Mouse (Mus musculus): ENCODE results near the gene Grin2d. TPM values are rescaled to one million over a fixed set of nuclear protein-coding genes. Genes with fewer than 3 reads are reported as not detected.

Gene Grin2d
- polyA plus RNA-seq, 1 experiment from 2014 or later: 1.5 TPM

GRCm38 (mm10) chr7:45842950-45843744, 35.0 kb downstream of the Grin2d start:
- 88% methylated on average over 10 of the region's 10 CpGs for WGBS
- no peak overlapping the region for H3K4me3 ChIP-seq (replicated peaks; ENCODE audit: low read length)
- no peak overlapping the region for H3K9ac ChIP-seq (replicated peaks; ENCODE audit: low read depth, low read length)
- H3K9me3 ChIP-seq (ENCODE audit: control insufficient read depth, low read length): no peaks in the 10 kb centered on the region
- no peaks in the 10 kb centered on the region for H3K27me3 ChIP-seq (replicated peaks; ENCODE audit: control insufficient read depth, insufficient read depth, low read length)
- H3K4me2 ChIP-seq (ENCODE audit: low read length): no peak overlapping the region
- no peaks in the 10 kb centered on the region for H3K4me1 ChIP-seq (replicated peaks; ENCODE audit: control insufficient read depth, insufficient read depth, low read length)
- H3K27ac ChIP-seq (ENCODE audit: low read length): no peak overlapping the region
- no peaks in the 10 kb centered on the region for H3K36me3 ChIP-seq (ENCODE audit: control insufficient read depth, insufficient read depth)
- no peak for ATAC-seq

DNA sequence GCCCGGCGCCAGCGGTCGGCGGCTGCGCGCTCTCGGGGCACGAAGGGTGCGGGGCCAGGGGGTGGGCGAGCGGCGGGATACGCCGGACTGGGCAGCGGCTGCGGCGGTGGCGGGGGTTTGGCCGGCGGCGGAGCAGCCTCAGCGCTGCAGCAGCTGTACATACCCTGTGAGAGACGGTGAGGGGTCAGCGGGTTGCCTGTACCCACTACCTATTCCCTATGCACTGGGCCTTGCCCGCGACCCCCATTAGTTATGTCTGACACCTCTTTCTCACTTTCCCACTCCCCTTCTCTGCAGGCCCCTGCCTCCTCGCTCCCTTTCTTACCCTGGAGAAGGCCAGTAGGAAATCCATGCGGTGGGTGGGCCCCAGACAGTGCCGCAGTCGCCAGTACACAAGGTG, 44.3 kb downstream of the Grin2d start:
- H3K36me3 ChIP-seq (ENCODE audit: control insufficient read depth, insufficient read depth): no peaks in the 10 kb centered on the region
- no peak for ATAC-seq
- peaks cover 52% of the 10 kb centered on the region for H3K27me3 ChIP-seq (replicated peaks; ENCODE audit: control insufficient read depth, insufficient read depth, low read length)
- peak overlapping the region; percentile 33 for H3K4me2 ChIP-seq (ENCODE audit: low read length)
- H3K9ac ChIP-seq (replicated peaks; ENCODE audit: low read depth, low read length): peak overlapping the region; percentile 24
- 2% methylated on average over 29 of the region's 31 CpGs for WGBS
- no peaks in the 10 kb centered on the region for H3K9me3 ChIP-seq (ENCODE audit: control insufficient read depth, low read length)
- H3K4me1 ChIP-seq (replicated peaks; ENCODE audit: control insufficient read depth, insufficient read depth, low read length): peaks cover 24% of the 10 kb centered on the region
- peak overlapping the region; percentile 33 for H3K4me3 ChIP-seq (replicated peaks; ENCODE audit: low read length)
- no peak overlapping the region for H3K27ac ChIP-seq (ENCODE audit: low read length)

GRCm38 (mm10) chr7:45833148-45833790, 44.9 kb downstream of the Grin2d start:
- Histone ChIP-seq H3K36me3 (ENCODE audit: control insufficient read depth, insufficient read depth) (no peaks in the 10 kb centered on the region), H3K9me3 (ENCODE audit: control insufficient read depth, low read length) (no peaks in the 10 kb centered on the region), H3K4me3 (replicated peaks; ENCODE audit: low read length) (peak overlapping the region; percentile 33), H3K27ac (ENCODE audit: low read length) (no peak overlapping the region), H3K4me2 (ENCODE audit: low read length) (peak overlapping the region; percentile 33), H3K4me1 (replicated peaks; ENCODE audit: control insufficient read depth, insufficient read depth, low read length) (peaks cover 24% of the 10 kb centered on the region), H3K27me3 (replicated peaks; ENCODE audit: control insufficient read depth, insufficient read depth, low read length) (peaks cover 52% of the 10 kb centered on the region), H3K9ac (replicated peaks; ENCODE audit: low read depth, low read length) (peak overlapping the region; percentile 24; the same call in 1 of the 2 replicates)
- under 1% methylated on average over 73 of the region's 86 CpGs for WGBS
- no peak for ATAC-seq

- no peak overlapping the region for H3K9ac ChIP-seq (replicated peaks; ENCODE audit: low read depth, low read length)
- H3K9me3 ChIP-seq (ENCODE audit: control insufficient read depth, low read length): no peaks in the 10 kb centered on the region
- 8% methylated on average over 30 of the region's 30 CpGs for WGBS
- no peak overlapping the region for H3K27ac ChIP-seq (ENCODE audit: low read length)
- H3K36me3 ChIP-seq (ENCODE audit: control insufficient read depth, insufficient read depth): no peaks in the 10 kb centered on the region
- H3K4me1 ChIP-seq (replicated peaks; ENCODE audit: control insufficient read depth, insufficient read depth, low read length): peaks cover 24% of the 10 kb centered on the region
- peak overlapping the region; percentile 33 for H3K4me3 ChIP-seq (replicated peaks; ENCODE audit: low read length)
- H3K27me3 ChIP-seq (replicated peaks; ENCODE audit: control insufficient read depth, insufficient read depth, low read length): peaks cover 52% of the 10 kb centered on the region
- ATAC-seq: no peak
- peak overlapping the region; percentile 33 for H3K4me2 ChIP-seq (ENCODE audit: low read length)
These were observed 45.8 kb downstream of the Grin2d start for GRCm38 (mm10) chr7:45832428-45832827.

DNA sequence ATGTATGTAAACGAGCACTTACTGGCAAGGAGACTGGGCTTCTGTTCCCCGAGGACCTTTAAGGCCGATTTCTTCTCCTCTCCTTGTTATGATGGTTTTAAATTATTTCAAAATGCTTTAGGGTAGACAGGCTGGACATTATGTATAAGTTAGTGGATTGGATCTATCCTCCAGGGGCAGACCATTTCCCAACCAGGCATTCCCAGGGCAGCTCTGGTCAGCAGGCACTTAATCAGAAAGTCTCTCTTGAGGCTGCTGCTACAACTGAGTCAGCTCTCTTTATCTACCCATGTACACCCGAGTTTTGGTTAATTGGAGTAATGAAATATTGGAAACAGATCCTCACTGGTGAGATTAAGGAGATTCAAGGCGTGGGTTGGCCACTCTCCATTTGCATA, 47.1 kb downstream of the Grin2d start:
- peak; percentile 10 for ATAC-seq
- peaks cover 24% of the 10 kb centered on the region for H3K4me1 ChIP-seq (replicated peaks; ENCODE audit: control insufficient read depth, insufficient read depth, low read length)

GRCm38 (mm10) chr7:45830427-45831127, 47.6 kb downstream of the Grin2d start, which contains the start of gene Grwd1:
Gene Grwd1, minus strand, starts transcription at chr7:45830944.
- Histone ChIP-seq H3K4me2 (ENCODE audit: low read length) (peak within 1 kb of the TSS; percentile 63), H3K9ac (replicated peaks; ENCODE audit: low read depth, low read length) (peak within 1 kb of the TSS; percentile 58), H3K27me3 (replicated peaks; ENCODE audit: control insufficient read depth, insufficient read depth, low read length) (peaks cover 42% of the 10 kb centered on the region), H3K9me3 (ENCODE audit: control insufficient read depth, low read length) (no peaks in the 10 kb centered on the region), H3K36me3 (ENCODE audit: control insufficient read depth, insufficient read depth) (peaks cover 9% of the 10 kb centered on the region), H3K4me1 (replicated peaks; ENCODE audit: control insufficient read depth, insufficient read depth, low read length) (peaks cover 24% of the 10 kb centered on the region), H3K27ac (ENCODE audit: low read length) (peak within 1 kb of the TSS; percentile 88), H3K4me3 (replicated peaks; ENCODE audit: low read length) (peak within 1 kb of the TSS; percentile 70)
- WGBS: under 1% methylated on average over 35 of the region's 35 CpGs
- ATAC-seq: peak; percentile 93

More for the DNA sequence above, 47.1 kb downstream of the Grin2d start:
- peak overlapping the region; percentile 63 for H3K4me2 ChIP-seq (ENCODE audit: low read length)
- peaks cover 6% of the 10 kb centered on the region for H3K36me3 ChIP-seq (ENCODE audit: control insufficient read depth, insufficient read depth)
- peaks cover 46% of the 10 kb centered on the region for H3K27me3 ChIP-seq (replicated peaks; ENCODE audit: control insufficient read depth, insufficient read depth, low read length)
- no peak overlapping the region; the same call in 1 of the 2 replicates for H3K27ac ChIP-seq (ENCODE audit: low read length)
- no peak overlapping the region; the same call in 1 of the 2 replicates for H3K9ac ChIP-seq (replicated peaks; ENCODE audit: low read depth, low read length)
- H3K9me3 ChIP-seq (ENCODE audit: control insufficient read depth, low read length): no peaks in the 10 kb centered on the region
- WGBS: 19% methylated on average over 5 of the region's 5 CpGs
- H3K4me3 ChIP-seq (replicated peaks; ENCODE audit: low read length): peak overlapping the region; percentile 70

GRCm38 (mm10) chr7:45826631-45827030, 51.5 kb downstream of the Grin2d start:
- H3K27ac ChIP-seq (ENCODE audit: low read length): no peak overlapping the region

GRCm38 (mm10) chr7:45824598-45824997, 53.6 kb downstream of the Grin2d start, which contains the start of gene Kcnj14:
Gene Kcnj14, minus strand, starts transcription at chr7:45824782.
- H3K4me2 ChIP-seq (ENCODE audit: low read length): no peak within 1 kb of the TSS
- H3K36me3 ChIP-seq (ENCODE audit: control insufficient read depth, insufficient read depth): peaks cover 16% of the 10 kb centered on the region
- H3K27ac ChIP-seq (ENCODE audit: low read length): no peak within 1 kb of the TSS
- H3K4me3 ChIP-seq (replicated peaks; ENCODE audit: low read length): no peak within 1 kb of the TSS
- H3K9me3 ChIP-seq (ENCODE audit: control insufficient read depth, low read length): no peaks in the 10 kb centered on the region
- H3K9ac ChIP-seq (replicated peaks; ENCODE audit: low read depth, low read length): no peak within 1 kb of the TSS
- H3K27me3 ChIP-seq (replicated peaks; ENCODE audit: control insufficient read depth, insufficient read depth, low read length): no peaks in the 10 kb centered on the region
- WGBS: 68% methylated on average over 7 of the region's 7 CpGs
- ATAC-seq: no peak
- peaks cover 2% of the 10 kb centered on the region for H3K4me1 ChIP-seq (replicated peaks; ENCODE audit: control insufficient read depth, insufficient read depth, low read length)

More at GRCm38 (mm10) chr7:45826631-45827030, 51.5 kb downstream of the Grin2d start:
- Histone ChIP-seq H3K9me3 (ENCODE audit: control insufficient read depth, low read length) (no peaks in the 10 kb centered on the region), H3K4me1 (replicated peaks; ENCODE audit: control insufficient read depth, insufficient read depth, low read length) (peaks cover 11% of the 10 kb centered on the region), H3K4me2 (ENCODE audit: low read length) (no peak overlapping the region), H3K36me3 (ENCODE audit: control insufficient read depth, insufficient read depth) (peaks cover 16% of the 10 kb centered on the region), H3K9ac (replicated peaks; ENCODE audit: low read depth, low read length) (no peak overlapping the region), H3K27me3 (replicated peaks; ENCODE audit: control insufficient read depth, insufficient read depth, low read length) (peaks cover 2% of the 10 kb centered on the region), H3K4me3 (replicated peaks; ENCODE audit: low read length) (no peak overlapping the region)
- no peak for ATAC-seq
- 88% methylated on average over 7 of the region's 7 CpGs for whole genome bisulfite sequencing

DNA sequence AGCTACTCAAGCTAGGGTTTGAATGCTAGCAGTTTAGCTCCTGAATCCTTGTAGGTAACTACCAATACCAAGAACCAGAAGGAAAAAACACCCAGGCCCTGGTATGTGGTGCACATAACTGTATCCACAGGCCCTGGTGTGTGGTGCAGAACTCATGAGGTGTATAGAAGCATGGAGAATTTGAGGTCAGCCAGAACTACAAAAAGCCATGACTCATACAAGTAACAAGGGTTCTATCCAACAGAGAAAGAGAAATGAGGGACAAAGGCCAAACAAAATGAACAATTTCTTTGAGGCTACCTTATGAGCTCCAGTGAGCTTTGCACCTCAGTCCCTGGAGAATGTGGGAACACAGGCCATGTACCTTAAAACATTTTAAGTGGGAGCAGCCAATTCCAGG, 57.3 kb downstream of the Grin2d start:
- no peak for ATAC-seq
- Histone ChIP-seq H3K4me2 (ENCODE audit: low read length) (no peak overlapping the region), H3K9ac (replicated peaks; ENCODE audit: low read depth, low read length) (no peak overlapping the region), H3K36me3 (ENCODE audit: control insufficient read depth, insufficient read depth) (peaks cover 10% of the 10 kb centered on the region), H3K4me3 (replicated peaks; ENCODE audit: low read length) (no peak overlapping the region), H3K27me3 (replicated peaks; ENCODE audit: control insufficient read depth, insufficient read depth, low read length) (no peaks in the 10 kb centered on the region), H3K27ac (ENCODE audit: low read length) (no peak overlapping the region), H3K4me1 (replicated peaks; ENCODE audit: control insufficient read depth, insufficient read depth, low read length) (no peaks in the 10 kb centered on the region), H3K9me3 (ENCODE audit: control insufficient read depth, low read length) (no peaks in the 10 kb centered on the region)
